Mouse (Mus musculus) liver, adult 2 months (tissue): ENCODE data around the gene G530012D18Rik.
"Not testable (repeated sequence)": the region's sequence is repeated elsewhere in the genome, so short reads cannot be mapped to it uniquely, and the experiment has no call there.

ENCODE experiments used
- CTCF ChIP-seq: fragments of 200-500 bp; IDR thresholded peaks from 2 replicates; pipeline ENCODE4 v1.5.1; 2011; ENCODE audit warnings: low read depth, low read length, control low read depth
- POLR2A ChIP-seq: fragments of 200-500 bp; IDR thresholded peaks from 2 replicates; pipeline ENCODE4 v1.6.1; 2011; ENCODE audit warnings: low read length, control low read depth; ENCODE audit not compliant: insufficient read depth; ENCODE audit errors: extremely low read depth

- not testable (repeated sequence) for TF ChIP-seq CTCF, POLR2A
Observed at GRCm38 (mm10) chr1:85578372-85579010, 3.0 kb downstream of the G530012D18Rik start.
